Mouse (Mus musculus) CH12.LX (cell line): Measurements from ENCODE around the gene Nat10.

Experiments
- CTCF ChIP-seq, 2 experiments: IDR thresholded peaks in 1 of 2; conservative IDR thresholded peaks in 1 of 2; 2 replicates each; pipeline ENCODE4 v1.5.1; 2011 to 2012; ENCODE audit warnings: low read depth in 2 of 2, low read length in 2 of 2, improper control_type of control experiment in 1 of 2, inconsistent platforms in 1 of 2, mild to moderate bottlenecking in 1 of 2, moderate library complexity in 1 of 2
- EP300 ChIP-seq: IDR thresholded peaks from 2 replicates; pipeline ENCODE4 v1.6.1; 2011; ENCODE audit warnings: low read length, improper control_type of control experiment
- POLR2A ChIP-seq: IDR thresholded peaks from 2 replicates; pipeline ENCODE4 v1.6.1; 2011; ENCODE audit warnings: low read depth, mild to moderate bottlenecking, improper control_type of control experiment, low read length

DNA sequence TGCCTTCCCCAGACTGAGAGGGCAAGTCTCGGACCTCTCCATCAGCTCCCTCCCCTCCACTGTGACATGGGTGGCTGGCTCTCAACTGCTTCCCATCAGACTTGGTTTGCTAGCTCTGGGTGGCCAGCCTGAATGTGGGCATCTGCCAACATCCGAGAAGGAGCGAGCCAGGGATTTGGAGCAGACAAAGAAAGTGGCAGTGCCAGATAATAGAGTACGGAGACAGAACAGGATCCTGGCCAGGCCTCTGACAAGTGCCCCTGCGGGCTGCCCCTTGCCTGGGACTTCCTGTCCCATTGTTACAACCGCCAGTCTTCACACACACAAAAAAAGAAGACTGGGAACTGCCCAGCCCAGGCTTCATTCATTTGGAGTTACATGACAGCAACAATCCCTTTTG lies 70.6 kb downstream of the Nat10 start:
- TF ChIP-seq CTCF (conservative IDR thresholded peaks at IDR 0.05 in 1 of 2, IDR thresholded peaks at IDR 0.05 in 1 of 2; ENCODE audit: low read depth in 2 of 2, low read length in 2 of 2) (no peak), POLR2A (no peak), EP300 (no peak)
